Mouse (Mus musculus): ENCODE data around the gene Naaladl1.
"Not testable (repeated sequence)": the region's sequence is repeated elsewhere in the genome, so short reads cannot be mapped to it uniquely, and the experiment has no call there.

DNA sequence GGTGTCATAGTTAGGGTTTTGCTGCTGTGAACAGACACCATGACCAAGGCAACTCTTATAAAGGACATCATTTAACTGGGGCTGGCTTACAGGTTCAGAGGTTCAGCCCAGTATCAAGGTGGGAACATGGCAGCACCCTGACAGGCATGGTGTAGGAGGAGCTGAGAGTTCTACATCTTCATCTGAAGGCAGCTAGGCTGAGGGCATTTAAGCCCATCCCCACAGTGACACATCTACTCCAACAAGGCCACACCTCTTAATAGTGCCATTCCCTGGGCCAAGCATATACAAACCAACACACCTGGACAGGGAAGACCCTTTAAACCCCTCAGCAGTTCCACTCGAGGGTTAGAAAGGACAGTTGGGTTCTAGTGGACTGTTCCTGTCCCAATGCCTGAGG, 27.6 kb downstream of the Naaladl1 start:
- TF ChIP-seq CTCF (IDR thresholded peaks at IDR 0.05; ENCODE audit: extremely low read depth, insufficient read depth, insufficient read length, insufficient replicate concordance); POLR2A (IDR thresholded peaks at IDR 0.05; ENCODE audit: low read depth, low read length): not testable (repeated sequence)

All from spleen, adult 2 months (tissue).